Mouse (Mus musculus): ENCODE measurements at regions not wholly inside any gene's neighbourhood (a gene's known extent, or its start where the extent isn't known, plus 50 kb on each side); places are given as distances from the start of the nearest gene placed in this dataset.

GRCm38 (mm10) chr3:51157291-51157650, 67.0 kb upstream of the Noct start:
- TF ChIP-seq POLR2A (IDR thresholded peaks at IDR 0.05; ENCODE audit: insufficient read depth, low read length) (no peak), CTCF (IDR thresholded peaks at IDR 0.05; ENCODE audit: low read depth, low read length) (no peak)
